Mouse (Mus musculus): Measurements from ENCODE around the gene Usp9x. TPM values are rescaled to one million over a fixed set of nuclear protein-coding genes. Genes with fewer than 3 reads are reported as not detected.

The Usp9x gene
- polyA plus RNA-seq (2015; fragmentation: Nextera tagmentation; extraction: Ambion mirVana), result 35.2 and 41.4 TPM in 2 replicates

GRCm38 (mm10) chrX:13071241-13071775 lies at the start of gene Usp9x:
Gene Usp9x, plus strand, starts transcription at chrX:13071498.
- WGBS, result 17% methylated on average over 26 of the region's 36 CpGs
- Histone ChIP-seq H3K36me3 (ENCODE audit: control insufficient read depth, insufficient read depth, low read length) (no peaks in the 10 kb centered on the region), H3K27ac (ENCODE audit: low read length) (peak within 1 kb of the TSS; percentile 95), H3K4me2 (ENCODE audit: low read length) (peak within 1 kb of the TSS; percentile 50), H3K9ac (ENCODE audit: low read depth, low read length) (peak within 1 kb of the TSS; percentile 88), H3K9me3 (replicated peaks; ENCODE audit: control insufficient read depth, low read length, poor library complexity, severe bottlenecking) (no peaks in the 10 kb centered on the region), H3K4me1 (ENCODE audit: control insufficient read depth, insufficient read depth, low read length) (no peaks in the 10 kb centered on the region), H3K27me3 (ENCODE audit: control insufficient read depth, insufficient read depth, low read depth, low read length) (no peaks in the 10 kb centered on the region), H3K4me3 (ENCODE audit: low read depth, low read length) (peak within 1 kb of the TSS; percentile 72)
- peak; percentile 93 for ATAC-seq

- no peak for ATAC-seq
- H3K27me3 ChIP-seq (ENCODE audit: control insufficient read depth, insufficient read depth, low read depth, low read length), result no peaks in the 10 kb centered on the region
- no peak overlapping the region for H3K27ac ChIP-seq (ENCODE audit: low read length)
- no peak overlapping the region for H3K4me3 ChIP-seq (ENCODE audit: low read depth, low read length)
- no peak overlapping the region for H3K4me2 ChIP-seq (ENCODE audit: low read length)
- no peaks in the 10 kb centered on the region for H3K9me3 ChIP-seq (replicated peaks; ENCODE audit: control insufficient read depth, low read length, poor library complexity, severe bottlenecking)
- no peak overlapping the region for H3K9ac ChIP-seq (ENCODE audit: low read depth, low read length)
- WGBS, result 92% methylated on average over 5 of the region's 5 CpGs
- no peaks in the 10 kb centered on the region for H3K36me3 ChIP-seq (ENCODE audit: control insufficient read depth, insufficient read depth, low read length)
- H3K4me1 ChIP-seq (ENCODE audit: control insufficient read depth, insufficient read depth, low read length), result no peaks in the 10 kb centered on the region
Observed at GRCm38 (mm10) chrX:13022547-13023310, 48.6 kb upstream of the Usp9x start.

- ATAC-seq, result no peak
- 88% methylated on average over 1 of the region's 1 CpGs for WGBS
- Histone ChIP-seq H3K4me2 (ENCODE audit: low read length) (no peak overlapping the region), H3K9me3 (replicated peaks; ENCODE audit: control insufficient read depth, low read length, poor library complexity, severe bottlenecking) (no peaks in the 10 kb centered on the region), H3K27me3 (ENCODE audit: control insufficient read depth, insufficient read depth, low read depth, low read length) (no peaks in the 10 kb centered on the region), H3K4me3 (ENCODE audit: low read depth, low read length) (no peak overlapping the region), H3K9ac (ENCODE audit: low read depth, low read length) (no peak overlapping the region), H3K4me1 (ENCODE audit: control insufficient read depth, insufficient read depth, low read length) (no peaks in the 10 kb centered on the region), H3K27ac (ENCODE audit: low read length) (no peak overlapping the region), H3K36me3 (ENCODE audit: control insufficient read depth, insufficient read depth, low read length) (no peaks in the 10 kb centered on the region)
Observed at GRCm38 (mm10) chrX:13024539-13025202, 46.6 kb upstream of the Usp9x start.

DNA sequence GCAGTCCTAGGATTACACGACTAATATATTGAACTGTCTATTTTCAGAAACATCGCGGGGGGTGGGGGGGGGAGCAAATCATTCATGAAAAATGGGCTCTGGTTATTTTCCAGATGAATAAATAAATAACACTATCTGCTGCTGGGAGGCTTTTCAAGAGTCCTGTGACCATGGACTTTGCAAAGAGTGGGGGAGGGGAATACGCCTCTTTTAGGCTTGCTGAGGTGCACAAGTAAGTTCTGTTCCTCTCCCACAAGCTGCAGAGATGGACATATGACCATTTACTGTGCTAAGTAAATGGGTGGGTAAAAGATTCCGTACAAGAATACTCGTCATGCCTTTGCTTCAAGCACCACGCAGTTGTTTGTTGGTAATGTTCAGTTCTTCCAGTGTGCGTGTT lies 46.0 kb upstream of the Usp9x start:
- Histone ChIP-seq H3K4me2 (ENCODE audit: low read length) (no peak overlapping the region), H3K27me3 (ENCODE audit: control insufficient read depth, insufficient read depth, low read depth, low read length) (no peaks in the 10 kb centered on the region), H3K27ac (ENCODE audit: low read length) (no peak overlapping the region), H3K36me3 (ENCODE audit: control insufficient read depth, insufficient read depth, low read length) (no peaks in the 10 kb centered on the region), H3K9me3 (replicated peaks; ENCODE audit: control insufficient read depth, low read length, poor library complexity, severe bottlenecking) (no peaks in the 10 kb centered on the region), H3K4me3 (ENCODE audit: low read depth, low read length) (no peak overlapping the region), H3K4me1 (ENCODE audit: control insufficient read depth, insufficient read depth, low read length) (no peaks in the 10 kb centered on the region), H3K9ac (ENCODE audit: low read depth, low read length) (no peak overlapping the region)
- 83% methylated on average over 8 of the region's 8 CpGs for WGBS
- ATAC-seq, result no peak

GRCm38 (mm10) chrX:13028156-13028555 lies 43.1 kb upstream of the Usp9x start:
- Histone ChIP-seq H3K9me3 (replicated peaks; ENCODE audit: control insufficient read depth, low read length, poor library complexity, severe bottlenecking) (no peaks in the 10 kb centered on the region), H3K36me3 (ENCODE audit: control insufficient read depth, insufficient read depth, low read length) (no peaks in the 10 kb centered on the region), H3K9ac (ENCODE audit: low read depth, low read length) (no peak overlapping the region), H3K4me1 (ENCODE audit: control insufficient read depth, insufficient read depth, low read length) (no peaks in the 10 kb centered on the region), H3K27ac (ENCODE audit: low read length) (no peak overlapping the region), H3K4me3 (ENCODE audit: low read depth, low read length) (no peak overlapping the region), H3K4me2 (ENCODE audit: low read length) (no peak overlapping the region), H3K27me3 (ENCODE audit: control insufficient read depth, insufficient read depth, low read depth, low read length) (no peaks in the 10 kb centered on the region)
- WGBS, result 80% methylated on average over 4 of the region's 4 CpGs
- ATAC-seq, result no peak

DNA sequence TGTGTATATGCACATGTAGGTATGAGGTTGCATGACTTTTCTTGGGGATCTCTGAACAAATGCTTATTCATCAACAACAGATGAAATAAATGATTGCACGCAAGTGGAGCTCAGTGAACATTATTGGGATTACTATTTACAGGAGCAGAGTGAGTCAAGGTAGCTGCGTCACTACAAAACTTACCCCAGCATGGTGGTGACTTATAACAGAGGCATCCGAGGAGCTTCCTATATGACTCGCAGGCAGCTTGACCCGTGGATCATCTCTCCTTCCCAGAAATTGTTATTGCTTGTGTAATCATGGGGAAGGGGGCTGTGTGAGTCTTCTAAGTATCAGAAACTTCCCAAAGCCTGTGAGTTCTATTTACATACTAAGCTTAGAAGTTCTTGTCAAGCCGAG lies 41.3 kb upstream of the Usp9x start:
- Histone ChIP-seq H3K36me3 (ENCODE audit: control insufficient read depth, insufficient read depth, low read length) (no peaks in the 10 kb centered on the region), H3K4me3 (ENCODE audit: low read depth, low read length) (no peak overlapping the region), H3K9ac (ENCODE audit: low read depth, low read length) (no peak overlapping the region), H3K4me1 (ENCODE audit: control insufficient read depth, insufficient read depth, low read length) (no peaks in the 10 kb centered on the region), H3K27ac (ENCODE audit: low read length) (no peak overlapping the region), H3K4me2 (ENCODE audit: low read length) (no peak overlapping the region), H3K27me3 (ENCODE audit: control insufficient read depth, insufficient read depth, low read depth, low read length) (no peaks in the 10 kb centered on the region), H3K9me3 (replicated peaks; ENCODE audit: control insufficient read depth, low read length, poor library complexity, severe bottlenecking) (no peaks in the 10 kb centered on the region)
- whole genome bisulfite sequencing, result 95% methylated on average over 6 of the region's 6 CpGs
- ATAC-seq, result no peak

DNA sequence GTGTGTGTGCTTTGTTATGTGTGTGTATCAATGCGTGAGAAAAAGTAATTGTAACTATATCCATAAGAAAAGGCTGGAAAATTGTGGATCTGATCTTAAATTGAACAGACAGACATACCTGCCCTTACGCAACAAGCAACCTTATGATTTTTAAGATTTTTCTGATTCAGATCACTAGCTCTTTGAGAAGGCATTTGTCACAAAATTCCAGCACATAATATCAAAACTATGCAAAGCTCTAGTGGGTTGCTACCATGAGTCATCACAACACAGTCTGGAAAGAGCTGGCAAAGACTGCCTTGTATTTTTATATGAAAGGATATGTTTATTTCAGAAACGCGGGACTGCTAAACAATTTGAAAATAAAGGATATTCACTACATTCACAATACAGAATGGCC lies 34.2 kb upstream of the Usp9x start:
- Histone ChIP-seq H3K9me3 (replicated peaks; ENCODE audit: control insufficient read depth, low read length, poor library complexity, severe bottlenecking) (no peaks in the 10 kb centered on the region), H3K4me1 (ENCODE audit: control insufficient read depth, insufficient read depth, low read length) (no peaks in the 10 kb centered on the region), H3K4me2 (ENCODE audit: low read length) (no peak overlapping the region), H3K27me3 (ENCODE audit: control insufficient read depth, insufficient read depth, low read depth, low read length) (no peaks in the 10 kb centered on the region; the same call in 1 of the 2 replicates), H3K27ac (ENCODE audit: low read length) (no peak overlapping the region), H3K4me3 (ENCODE audit: low read depth, low read length) (no peak overlapping the region), H3K36me3 (ENCODE audit: control insufficient read depth, insufficient read depth, low read length) (no peaks in the 10 kb centered on the region), H3K9ac (ENCODE audit: low read depth, low read length) (no peak overlapping the region)
- WGBS, result 92% methylated on average over 4 of the region's 4 CpGs
- no peak for ATAC-seq

GRCm38 (mm10) chrX:13039211-13039610 lies 32.1 kb upstream of the Usp9x start:
- 0 out of 2 replicates have a peak, but pooled peaks have one; percentile 2 for ATAC-seq
- no peaks in the 10 kb centered on the region; the same call in 1 of the 2 replicates for H3K27me3 ChIP-seq (ENCODE audit: control insufficient read depth, insufficient read depth, low read depth, low read length)
- no peak overlapping the region for H3K27ac ChIP-seq (ENCODE audit: low read length)
- H3K9ac ChIP-seq (ENCODE audit: low read depth, low read length), result no peak overlapping the region
- H3K4me1 ChIP-seq (ENCODE audit: control insufficient read depth, insufficient read depth, low read length), result no peaks in the 10 kb centered on the region; the same call in 1 of the 2 replicates
- H3K36me3 ChIP-seq (ENCODE audit: control insufficient read depth, insufficient read depth, low read length), result no peaks in the 10 kb centered on the region
- H3K4me2 ChIP-seq (ENCODE audit: low read length), result no peak overlapping the region
- no peak overlapping the region for H3K4me3 ChIP-seq (ENCODE audit: low read depth, low read length)
- H3K9me3 ChIP-seq (replicated peaks; ENCODE audit: control insufficient read depth, low read length, poor library complexity, severe bottlenecking), result no peaks in the 10 kb centered on the region
- 46% methylated on average over 3 of the region's 3 CpGs for WGBS

DNA sequence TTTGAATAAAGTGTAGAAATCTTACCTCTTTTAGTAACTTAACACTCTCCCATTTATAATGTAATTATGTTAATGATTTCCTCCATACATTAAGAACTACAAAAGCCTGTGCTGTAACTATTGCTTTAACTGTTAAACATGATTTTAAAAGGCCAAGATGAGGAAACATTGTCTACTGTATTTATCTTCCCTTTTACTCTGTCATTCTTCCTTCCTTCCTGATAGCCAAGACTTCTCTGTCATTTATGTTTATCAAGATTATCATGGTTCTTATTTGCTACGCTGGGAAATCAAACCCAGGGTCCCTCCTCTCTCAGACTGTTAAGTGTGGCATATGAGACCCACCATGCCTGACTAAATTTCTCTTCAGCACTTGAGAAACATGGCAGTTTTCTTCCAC lies 30.9 kb upstream of the Usp9x start:
- no peaks in the 10 kb centered on the region for H3K9me3 ChIP-seq (replicated peaks; ENCODE audit: control insufficient read depth, low read length, poor library complexity, severe bottlenecking)
- H3K4me1 ChIP-seq (ENCODE audit: control insufficient read depth, insufficient read depth, low read length), result no peaks in the 10 kb centered on the region; the same call in 1 of the 2 replicates
- no peak overlapping the region for H3K9ac ChIP-seq (ENCODE audit: low read depth, low read length)
- 67% methylated on average over 1 of the region's 1 CpGs for WGBS
- H3K4me2 ChIP-seq (ENCODE audit: low read length), result no peak overlapping the region
- ATAC-seq, result no peak
- no peak overlapping the region for H3K27ac ChIP-seq (ENCODE audit: low read length)
- no peaks in the 10 kb centered on the region; the same call in 1 of the 2 replicates for H3K27me3 ChIP-seq (ENCODE audit: control insufficient read depth, insufficient read depth, low read depth, low read length)
- H3K4me3 ChIP-seq (ENCODE audit: low read depth, low read length), result no peak overlapping the region
- no peaks in the 10 kb centered on the region for H3K36me3 ChIP-seq (ENCODE audit: control insufficient read depth, insufficient read depth, low read length)

Data from midbrain, embryonic 16.5 days (tissue).